Mouse (Mus musculus): ENCODE data around the gene Rplp2. TPM values are rescaled to one million over a fixed set of nuclear protein-coding genes. Genes with fewer than 3 reads are reported as not detected.

The Rplp2 gene
- polyA plus RNA-seq, 1 experiment from 2014 or later: 809 TPM

- ATAC-seq (ENCODE audit: low FRiP score): no peak
- Histone ChIP-seq H3K4me3 (no peak overlapping the region), H3K9ac (no peak overlapping the region), H3K27ac (no peak overlapping the region), H3K4me1 (replicated peaks) (peaks cover 34% of the 10 kb centered on the region), H3K36me3 (peaks cover 25% of the 10 kb centered on the region), H3K27me3 (peaks cover 42% of the 10 kb centered on the region), H3K4me2 (no peak overlapping the region), H3K9me3 (no peaks in the 10 kb centered on the region)
- 96% methylated on average over 14 of the region's 14 CpGs for WGBS
Measured at GRCm38 (mm10) chr7:141457236-141457635, 10.1 kb downstream of the Rplp2 start.

- ATAC-seq (ENCODE audit: low FRiP score): no peak
- Histone ChIP-seq H3K4me3 (no peak overlapping the region), H3K9ac (no peak overlapping the region), H3K27ac (no peak overlapping the region), H3K36me3 (peaks cover 24% of the 10 kb centered on the region), H3K4me2 (no peak overlapping the region), H3K4me1 (replicated peaks) (peaks cover 35% of the 10 kb centered on the region), H3K27me3 (peaks cover 51% of the 10 kb centered on the region), H3K9me3 (no peaks in the 10 kb centered on the region)
- WGBS: 76% methylated on average over 15 of the region's 15 CpGs
Measured at GRCm38 (mm10) chr7:141457986-141458660, 11.0 kb downstream of the Rplp2 start.

GRCm38 (mm10) chr7:141458661-141459060 is 11.5 kb downstream of the Rplp2 start:
- no peak for ATAC-seq (ENCODE audit: low FRiP score)
- Histone ChIP-seq H3K9ac (no peak overlapping the region), H3K4me1 (replicated peaks) (peaks cover 35% of the 10 kb centered on the region), H3K9me3 (no peaks in the 10 kb centered on the region), H3K27me3 (peaks cover 56% of the 10 kb centered on the region), H3K4me3 (no peak overlapping the region), H3K36me3 (peaks cover 24% of the 10 kb centered on the region), H3K27ac (no peak overlapping the region), H3K4me2 (no peak overlapping the region)
- WGBS: 91% methylated on average over 11 of the region's 11 CpGs

DNA sequence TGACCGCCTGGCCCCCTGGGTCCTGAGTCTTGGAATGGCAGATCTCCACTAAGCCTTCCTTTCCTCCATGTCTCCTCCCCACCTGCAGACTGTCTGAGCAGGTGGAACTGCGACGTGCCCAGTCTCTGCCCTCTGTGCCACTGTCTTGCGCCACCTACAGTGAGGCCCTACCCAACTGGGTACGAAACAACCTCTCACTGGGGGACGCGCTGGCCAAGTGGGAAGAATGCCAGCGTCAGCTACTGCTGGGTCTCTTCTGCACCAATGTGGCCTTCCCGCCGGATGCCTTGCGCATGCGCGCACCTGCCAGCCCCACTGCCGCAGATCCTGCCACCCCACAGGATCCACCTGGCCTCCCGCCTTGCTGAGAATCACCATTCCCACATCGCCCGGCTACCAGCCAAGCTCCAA is 12.1 kb downstream of the Rplp2 start:
- Histone ChIP-seq H3K36me3 (peaks cover 24% of the 10 kb centered on the region), H3K4me3 (no peak overlapping the region), H3K4me1 (replicated peaks) (peaks cover 35% of the 10 kb centered on the region), H3K9ac (no peak overlapping the region), H3K9me3 (no peaks in the 10 kb centered on the region), H3K27ac (no peak overlapping the region), H3K4me2 (no peak overlapping the region), H3K27me3 (peaks cover 63% of the 10 kb centered on the region)
- ATAC-seq (ENCODE audit: low FRiP score): no peak
- WGBS: 91% methylated on average over 17 of the region's 17 CpGs

- no peak for ATAC-seq (ENCODE audit: low FRiP score)
- Histone ChIP-seq H3K4me1 (replicated peaks) (peaks cover 33% of the 10 kb centered on the region), H3K9ac (no peak overlapping the region), H3K4me2 (no peak overlapping the region), H3K36me3 (peaks cover 24% of the 10 kb centered on the region), H3K4me3 (no peak overlapping the region), H3K27me3 (peaks cover 70% of the 10 kb centered on the region), H3K9me3 (no peaks in the 10 kb centered on the region), H3K27ac (no peak overlapping the region)
- WGBS: 73% methylated on average over 5 of the region's 5 CpGs
Measured at GRCm38 (mm10) chr7:141460001-141460390, 12.8 kb downstream of the Rplp2 start.

- no peak for ATAC-seq (ENCODE audit: low FRiP score)
- H3K27ac ChIP-seq: no peak within 1 kb of the TSS
Measured at GRCm38 (mm10) chr7:141460391-141461113, 13.4 kb downstream of the Rplp2 start, which contains the start of gene Cracr2b. Gene Cracr2b (plus strand): TSS chr7:141461094.

GRCm38 (mm10) chr7:141461521-141462332 is 14.6 kb downstream of the Rplp2 start:
- Histone ChIP-seq H3K4me2 (peak overlapping the region; percentile 60), H3K27ac (no peak overlapping the region), H3K4me1 (replicated peaks) (peaks cover 24% of the 10 kb centered on the region), H3K9me3 (no peaks in the 10 kb centered on the region), H3K27me3 (peaks cover 84% of the 10 kb centered on the region), H3K4me3 (peak overlapping the region; percentile 40), H3K9ac (peak overlapping the region; percentile 69), H3K36me3 (peaks cover 24% of the 10 kb centered on the region)
- WGBS: 5% methylated on average over 52 of the region's 59 CpGs
- ATAC-seq (ENCODE audit: low FRiP score): no peak

More at GRCm38 (mm10) chr7:141460391-141461113, 13.4 kb downstream of the Rplp2 start, which contains the start of gene Cracr2b:
- Histone ChIP-seq H3K4me1 (replicated peaks) (peaks cover 30% of the 10 kb centered on the region), H3K27me3 (peaks cover 75% of the 10 kb centered on the region), H3K4me3 (peak within 1 kb of the TSS; percentile 40), H3K9ac (peak within 1 kb of the TSS; percentile 69), H3K4me2 (peak within 1 kb of the TSS; percentile 60), H3K36me3 (peaks cover 24% of the 10 kb centered on the region), H3K9me3 (no peaks in the 10 kb centered on the region)
- 78% methylated on average over 15 of the region's 15 CpGs for WGBS

GRCm38 (mm10) chr7:141462333-141462821 is 15.2 kb downstream of the Rplp2 start:
- H3K9ac ChIP-seq: no peak overlapping the region
- no peaks in the 10 kb centered on the region for H3K9me3 ChIP-seq
- 22% methylated on average over 5 of the region's 5 CpGs for WGBS
- H3K27me3 ChIP-seq: peaks cover 90% of the 10 kb centered on the region
- no peak overlapping the region for H3K27ac ChIP-seq
- H3K4me1 ChIP-seq (replicated peaks): peaks cover 30% of the 10 kb centered on the region
- ATAC-seq (ENCODE audit: low FRiP score): no peak
- H3K4me3 ChIP-seq: peak overlapping the region; percentile 40; the same call in 1 of the 2 replicates
- peak overlapping the region; percentile 60 for H3K4me2 ChIP-seq
- peaks cover 23% of the 10 kb centered on the region for H3K36me3 ChIP-seq

- Histone ChIP-seq H3K9ac (peak overlapping the region; percentile 56; the same call in 1 of the 2 replicates), H3K4me3 (peak overlapping the region; percentile 24)
Measured at GRCm38 (mm10) chr7:141463824-141464602, 16.8 kb downstream of the Rplp2 start.

GRCm38 (mm10) chr7:141464603-141465201 is 17.5 kb downstream of the Rplp2 start:
- H3K4me3 ChIP-seq: peak overlapping the region; percentile 24
- peak overlapping the region; percentile 56 for H3K9ac ChIP-seq
- H3K27ac ChIP-seq: no peak overlapping the region
- H3K36me3 ChIP-seq: peaks cover 6% of the 10 kb centered on the region
- H3K4me2 ChIP-seq: peak overlapping the region; percentile 39
- peaks cover 76% of the 10 kb centered on the region for H3K27me3 ChIP-seq
- peaks cover 54% of the 10 kb centered on the region for H3K4me1 ChIP-seq (replicated peaks)
- ATAC-seq (ENCODE audit: low FRiP score): no peak
- 3% methylated on average over 37 of the region's 38 CpGs for WGBS
- no peaks in the 10 kb centered on the region for H3K9me3 ChIP-seq

More at GRCm38 (mm10) chr7:141463824-141464602, 16.8 kb downstream of the Rplp2 start:
- H3K27ac ChIP-seq: peak overlapping the region; percentile 12; the same call in 1 of the 2 replicates
- H3K4me1 ChIP-seq (replicated peaks): peaks cover 47% of the 10 kb centered on the region
- H3K27me3 ChIP-seq: peaks cover 82% of the 10 kb centered on the region
- ATAC-seq (ENCODE audit: low FRiP score): no peak
- no peaks in the 10 kb centered on the region for H3K9me3 ChIP-seq
- peak overlapping the region; percentile 39 for H3K4me2 ChIP-seq
- WGBS: 16% methylated on average over 12 of the region's 12 CpGs
- peaks cover 8% of the 10 kb centered on the region for H3K36me3 ChIP-seq

All from hindbrain, embryonic 13.5 days (tissue).